Mouse (Mus musculus) testis, adult 2 months (tissue): ENCODE measurements around the gene Pdia2. TPM values are rescaled to one million over a fixed set of nuclear protein-coding genes. Genes with fewer than 3 reads are reported as not detected.
A peak's percentile ranks its signal among the peaks of the same experiment; 100 is the strongest.

Source experiments
- H3K27ac ChIP-seq: fragments of 200-500 bp; 2 replicates; pipeline ENCODE4 v1.5.1; 2012; ENCODE audit warnings: low read depth, low read length; ENCODE audit not compliant: control insufficient read depth, insufficient read depth
- H3K27me3 ChIP-seq: fragments of 200-500 bp; 2 replicates; pipeline ENCODE4 v1.6.1; 2012; ENCODE audit warnings: mild to moderate bottlenecking, low read length, moderate library complexity; ENCODE audit not compliant: control insufficient read depth, insufficient read depth
- H3K36me3 ChIP-seq: fragments of 200-500 bp; 2 replicates; pipeline ENCODE4 v1.6.1; 2012; ENCODE audit warnings: mild to moderate bottlenecking, low read length; ENCODE audit not compliant: control insufficient read depth, insufficient read depth
- H3K4me1 ChIP-seq: fragments of 200-500 bp; 2 replicates; pipeline ENCODE4 v1.6.1; 2012; ENCODE audit warnings: low read length; ENCODE audit not compliant: control insufficient read depth, insufficient read depth
- H3K4me3 ChIP-seq: fragments of 200-500 bp; 2 replicates; pipeline ENCODE4 v1.5.1; 2012; ENCODE audit warnings: low read depth, mild to moderate bottlenecking, low read length, moderate library complexity, mixed read lengths; ENCODE audit not compliant: control insufficient read depth
- CTCF ChIP-seq: fragments of 200-500 bp; IDR thresholded peaks from 2 replicates; pipeline ENCODE4 v1.5.1; 2012; ENCODE audit warnings: low read depth, mild to moderate bottlenecking, inconsistent platforms, low read length, moderate library complexity; ENCODE audit not compliant: control insufficient read depth, insufficient read depth, insufficient replicate concordance
- POLR2A ChIP-seq: fragments of 200-500 bp; IDR thresholded peaks from 2 replicates; pipeline ENCODE4 v1.6.1; 2012; ENCODE audit warnings: low read depth, mild to moderate bottlenecking, inconsistent platforms, low read length, moderate library complexity; ENCODE audit not compliant: control insufficient read depth
- polyA plus RNA-seq: library from polyadenylated mRNA; depleted of rRNA; stranded (reverse); fragments of >200 nt; gene quantifications from 2 replicates; pipeline ENCODE4 v1.2.3, GENCODE M21; 2012

The Pdia2 gene
- polyA plus RNA-seq, 1 experiment, result not detected

- H3K4me1 ChIP-seq, result peaks cover 5% of the 10 kb centered on the region
- H3K36me3 ChIP-seq, result no peaks in the 10 kb centered on the region
- peak overlapping the region; percentile 34; the same call in 1 of the 2 replicates for H3K27ac ChIP-seq
- H3K27me3 ChIP-seq, result no peaks in the 10 kb centered on the region
- TF ChIP-seq CTCF, result no peak
- TF ChIP-seq POLR2A, result no peak
- no peak overlapping the region for H3K4me3 ChIP-seq
Measured at GRCm38 (mm10) chr17:26212681-26213080, 13.8 kb upstream of the Pdia2 start.

- Histone ChIP-seq H3K4me1 (peaks cover 9% of the 10 kb centered on the region), H3K27ac (no peak overlapping the region), H3K27me3 (no peaks in the 10 kb centered on the region), H3K36me3 (no peaks in the 10 kb centered on the region), H3K4me3 (no peak overlapping the region)
- TF ChIP-seq POLR2A (no peak), CTCF (no peak)
Measured at GRCm38 (mm10) chr17:26212241-26212640, 13.4 kb upstream of the Pdia2 start.

GRCm38 (mm10) chr17:26207686-26208085 is 8.8 kb upstream of the Pdia2 start, which contains the start of gene Arhgdig:
Gene Arhgdig (minus strand): TSS chr17:26207786.
- no peak for TF ChIP-seq CTCF
- no peak for TF ChIP-seq POLR2A
- Histone ChIP-seq H3K27me3 (no peaks in the 10 kb centered on the region), H3K27ac (peak within 1 kb of the TSS; percentile 60), H3K4me3 (peak within 1 kb of the TSS; percentile 10; the same call in 1 of the 2 replicates), H3K4me1 (peaks cover 33% of the 10 kb centered on the region), H3K36me3 (no peaks in the 10 kb centered on the region)

- Histone ChIP-seq H3K4me1 (peaks cover 38% of the 10 kb centered on the region), H3K27me3 (no peaks in the 10 kb centered on the region), H3K4me3 (no peak overlapping the region), H3K27ac (peak overlapping the region; percentile 49; the same call in 1 of the 2 replicates), H3K36me3 (no peaks in the 10 kb centered on the region)
- TF ChIP-seq CTCF, result no peak
- TF ChIP-seq POLR2A, result no peak
Measured at GRCm38 (mm10) chr17:26206392-26206791, 7.5 kb upstream of the Pdia2 start.

- H3K36me3 ChIP-seq, result no peaks in the 10 kb centered on the region
- no peak overlapping the region for H3K4me3 ChIP-seq
- no peaks in the 10 kb centered on the region for H3K27me3 ChIP-seq
- TF ChIP-seq POLR2A (no peak), CTCF (no peak)
- peaks cover 48% of the 10 kb centered on the region for H3K4me1 ChIP-seq
- no peak overlapping the region for H3K27ac ChIP-seq
Measured at GRCm38 (mm10) chr17:26204766-26205165, 5.9 kb upstream of the Pdia2 start.

GRCm38 (mm10) chr17:26203321-26203811 is 4.5 kb upstream of the Pdia2 start:
- H3K27me3 ChIP-seq, result no peaks in the 10 kb centered on the region
- no peak overlapping the region for H3K27ac ChIP-seq
- peaks cover 48% of the 10 kb centered on the region for H3K4me1 ChIP-seq
- peak overlapping the region; percentile 82 for H3K4me3 ChIP-seq
- TF ChIP-seq CTCF (no peak), POLR2A (no peak)
- H3K36me3 ChIP-seq, result no peaks in the 10 kb centered on the region

- Histone ChIP-seq H3K27ac (no peak within 1 kb of the TSS), H3K36me3 (no peaks in the 10 kb centered on the region), H3K27me3 (no peaks in the 10 kb centered on the region), H3K4me3 (peak within 1 kb of the TSS; percentile 82), H3K4me1 (peaks cover 44% of the 10 kb centered on the region)
- TF ChIP-seq POLR2A (no peak), CTCF (no peak)
Measured at GRCm38 (mm10) chr17:26202737-26203136, 3.9 kb upstream of the Pdia2 start, which contains the start of gene Rgs11. Gene Rgs11 (plus strand): TSS chr17:26202951.
